Mouse (Mus musculus): ENCODE results near the gene Gm14305. TPM values are rescaled to one million over a fixed set of nuclear protein-coding genes. Genes with fewer than 3 reads are reported as not detected.

Gene Gm14305
- 12.3 TPM for polyA plus RNA-seq (2014; fragmentation: Illumina TruSeq; extraction: RNeasy Lipid Tissue Mini Kit (QIAGEN cat#74804); ENCODE audit: low read depth, low replicate concordance)

GRCm38 (mm10) chr2:176708051-176708450 lies at the start of gene Gm14305:
Gene Gm14305 (plus strand): TSS chr2:176708328.

GRCm38 (mm10) chr2:176670222-176670621 lies 37.9 kb upstream of the Gm14305 start, which contains the start of gene Zfp973:
Gene Zfp973 (plus strand): TSS chr2:176670522.

Other genes starting within 250 kb of the Gm14305 start
- gene Gm14434, start 221.5 kb upstream of the Gm14305 start, polyA plus RNA-seq (2014; fragmentation: Illumina TruSeq; extraction: RNeasy Lipid Tissue Mini Kit (QIAGEN cat#74804); ENCODE audit: low read depth, low replicate concordance), result 0.98 TPM
- not detected for gene Zfp967, start 187.3 kb upstream of the Gm14305 start, polyA plus RNA-seq (2014; fragmentation: Illumina TruSeq; extraction: RNeasy Lipid Tissue Mini Kit (QIAGEN cat#74804); ENCODE audit: low read depth, low replicate concordance)
- gene Gm14308, start 72.0 kb upstream of the Gm14305 start, polyA plus RNA-seq (2014; fragmentation: Illumina TruSeq; extraction: RNeasy Lipid Tissue Mini Kit (QIAGEN cat#74804); ENCODE audit: low read depth, low replicate concordance), result 2.5 TPM
- gene Zfp973, start 37.8 kb upstream of the Gm14305 start, polyA plus RNA-seq (2014; fragmentation: Illumina TruSeq; extraction: RNeasy Lipid Tissue Mini Kit (QIAGEN cat#74804); ENCODE audit: low read depth, low replicate concordance), result 8.1 TPM
- gene Gm14295, start 90.3 kb downstream of the Gm14305 start, polyA plus RNA-seq (2014; fragmentation: Illumina TruSeq; extraction: RNeasy Lipid Tissue Mini Kit (QIAGEN cat#74804); ENCODE audit: low read depth, low replicate concordance), result 21.0 TPM
- gene Gm14408, start 122.8 kb downstream of the Gm14305 start, polyA plus RNA-seq (2014; fragmentation: Illumina TruSeq; extraction: RNeasy Lipid Tissue Mini Kit (QIAGEN cat#74804); ENCODE audit: low read depth, low replicate concordance), result not detected
- 5.2 TPM for gene Gm14296, start 219.5 kb downstream of the Gm14305 start, polyA plus RNA-seq (2014; fragmentation: Illumina TruSeq; extraction: RNeasy Lipid Tissue Mini Kit (QIAGEN cat#74804); ENCODE audit: low read depth, low replicate concordance)